Mouse (Mus musculus) intestine, embryonic 15.5 days (tissue): ENCODE results near the gene Marveld3. TPM values are rescaled to one million over a fixed set of nuclear protein-coding genes. Genes with fewer than 3 reads are reported as not detected.

Experiments
- ATAC-seq: fragments of 200-750 bp; cut with Nextera tagmentation; 2 replicates; pipeline ENCODE4 v1.8.0; 2017; ENCODE audit warnings: moderate TSS enrichment, moderate library complexity
- H3K27ac ChIP-seq: fragments of 300-500 bp; sonication (generic); 2 replicates; pipeline ENCODE4 v1.5.1; 2015; ENCODE audit warnings: mild to moderate bottlenecking, inconsistent platforms
- H3K27me3 ChIP-seq: fragments of 300-500 bp; sonication (generic); replicated peaks from 2 replicates; pipeline ENCODE4 v1.6.1; 2015; ENCODE audit warnings: inconsistent platforms
- H3K36me3 ChIP-seq: fragments of 300-500 bp; sonication (generic); 2 replicates; pipeline ENCODE4 v1.6.1; 2015; ENCODE audit warnings: inconsistent platforms
- H3K4me1 ChIP-seq: fragments of 300-500 bp; sonication (generic); replicated peaks from 2 replicates; pipeline ENCODE4 v1.6.1; 2015; ENCODE audit warnings: inconsistent platforms
- H3K4me2 ChIP-seq: fragments of 300-500 bp; sonication (generic); replicated peaks from 2 replicates; pipeline ENCODE4 v1.6.1; 2015; ENCODE audit warnings: mild to moderate bottlenecking, inconsistent platforms
- H3K4me3 ChIP-seq: fragments of 300-500 bp; sonication (generic); replicated peaks from 2 replicates; pipeline ENCODE4 v1.5.1; 2015; ENCODE audit warnings: inconsistent platforms
- H3K9ac ChIP-seq: fragments of 300-500 bp; sonication (generic); 2 replicates; pipeline ENCODE4 v1.6.1; 2015; ENCODE audit warnings: inconsistent platforms
- H3K9me3 ChIP-seq: fragments of 300-500 bp; sonication (generic); 2 replicates; pipeline ENCODE4 v1.6.1; 2016; ENCODE audit warnings: inconsistent platforms
- WGBS: fragments of 180-500 bp; shearing (Covaris S2); methylation state at CpG from one replicate; pipeline ENCODE4 v1.1.7; 2015; 5-methylcytosine and 5-hydroxymethylcytosine counted together
- polyA plus RNA-seq: library from polyadenylated mRNA; unstranded; fragments of >200 nt; fragmentation: Nextera tagmentation; extraction: Ambion mirVana; gene quantifications from 2 replicates; pipeline ENCODE4 v1.2.1, GENCODE M21; 2015

The Marveld3 gene
- polyA plus RNA-seq, 1 experiment from 2014 or later: 12.8 TPM

DNA sequence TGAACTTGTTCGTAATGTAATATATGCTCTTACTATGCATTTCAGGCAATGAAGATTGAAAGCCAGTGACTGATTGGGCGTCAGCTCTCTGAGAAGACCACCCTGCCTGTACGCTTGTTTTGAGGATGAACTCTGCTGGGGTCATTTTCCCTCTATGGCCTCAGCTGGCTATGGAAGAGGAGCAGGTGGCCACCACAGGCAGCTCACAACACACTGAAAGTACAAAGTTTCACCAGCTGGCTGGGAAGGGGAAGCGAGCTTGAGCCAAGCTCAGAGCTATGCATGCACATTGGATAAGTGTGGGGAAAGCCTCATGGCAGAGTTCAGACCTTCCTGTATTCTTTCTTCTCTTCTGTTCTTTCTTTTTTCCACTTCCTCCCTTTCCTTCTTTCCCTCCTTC lies 2.9 kb downstream of the Marveld3 start:
- H3K4me3 ChIP-seq: no peak overlapping the region
- H3K9me3 ChIP-seq: no peaks in the 10 kb centered on the region
- 83% methylated on average over 4 of the region's 4 CpGs for WGBS
- H3K9ac ChIP-seq: no peak overlapping the region
- H3K36me3 ChIP-seq: no peaks in the 10 kb centered on the region
- no peak overlapping the region for H3K4me2 ChIP-seq
- H3K27ac ChIP-seq: no peak overlapping the region
- ATAC-seq: no peak
- peaks cover 20% of the 10 kb centered on the region for H3K4me1 ChIP-seq
- peaks cover 18% of the 10 kb centered on the region for H3K27me3 ChIP-seq

DNA sequence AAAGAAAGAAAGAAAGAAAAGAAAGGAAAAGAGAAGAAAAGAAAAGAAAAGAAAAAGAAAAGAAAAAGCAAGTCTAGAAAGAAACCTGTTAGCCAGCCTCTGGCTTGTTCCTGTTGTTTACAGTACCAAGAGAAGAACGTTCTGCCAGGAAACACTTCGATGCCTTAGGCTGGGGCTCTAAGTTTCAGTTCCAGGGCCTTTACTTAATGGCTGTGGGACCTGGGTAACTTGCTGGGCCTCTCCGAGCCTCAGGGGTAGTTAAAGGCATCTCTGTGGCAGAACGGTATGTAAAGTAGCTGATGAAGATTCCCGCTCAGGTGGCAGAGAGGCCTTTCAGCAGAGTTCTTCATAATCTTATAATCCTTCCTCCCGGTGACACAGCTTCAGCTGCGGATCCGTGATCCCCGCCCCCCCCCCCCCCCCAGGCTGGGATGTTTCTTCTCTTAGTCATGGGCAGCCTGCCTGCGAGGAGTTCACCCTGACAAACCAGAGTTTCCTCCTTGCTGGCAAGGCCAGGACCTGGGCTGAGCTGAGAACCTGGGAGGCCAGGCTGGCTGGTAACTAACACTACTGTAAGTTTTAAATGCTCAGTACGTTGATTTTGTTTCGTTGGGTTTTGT lies 3.9 kb downstream of the Marveld3 start:
- Histone ChIP-seq H3K27ac (peak overlapping the region; percentile 57; the same call in 1 of the 2 replicates), H3K36me3 (no peaks in the 10 kb centered on the region), H3K4me3 (no peak overlapping the region), H3K4me2 (no peak overlapping the region), H3K27me3 (peaks cover 15% of the 10 kb centered on the region), H3K4me1 (peaks cover 18% of the 10 kb centered on the region), H3K9ac (no peak overlapping the region), H3K9me3 (no peaks in the 10 kb centered on the region)
- WGBS: 32% methylated on average over 12 of the region's 12 CpGs
- ATAC-seq: no peak

DNA sequence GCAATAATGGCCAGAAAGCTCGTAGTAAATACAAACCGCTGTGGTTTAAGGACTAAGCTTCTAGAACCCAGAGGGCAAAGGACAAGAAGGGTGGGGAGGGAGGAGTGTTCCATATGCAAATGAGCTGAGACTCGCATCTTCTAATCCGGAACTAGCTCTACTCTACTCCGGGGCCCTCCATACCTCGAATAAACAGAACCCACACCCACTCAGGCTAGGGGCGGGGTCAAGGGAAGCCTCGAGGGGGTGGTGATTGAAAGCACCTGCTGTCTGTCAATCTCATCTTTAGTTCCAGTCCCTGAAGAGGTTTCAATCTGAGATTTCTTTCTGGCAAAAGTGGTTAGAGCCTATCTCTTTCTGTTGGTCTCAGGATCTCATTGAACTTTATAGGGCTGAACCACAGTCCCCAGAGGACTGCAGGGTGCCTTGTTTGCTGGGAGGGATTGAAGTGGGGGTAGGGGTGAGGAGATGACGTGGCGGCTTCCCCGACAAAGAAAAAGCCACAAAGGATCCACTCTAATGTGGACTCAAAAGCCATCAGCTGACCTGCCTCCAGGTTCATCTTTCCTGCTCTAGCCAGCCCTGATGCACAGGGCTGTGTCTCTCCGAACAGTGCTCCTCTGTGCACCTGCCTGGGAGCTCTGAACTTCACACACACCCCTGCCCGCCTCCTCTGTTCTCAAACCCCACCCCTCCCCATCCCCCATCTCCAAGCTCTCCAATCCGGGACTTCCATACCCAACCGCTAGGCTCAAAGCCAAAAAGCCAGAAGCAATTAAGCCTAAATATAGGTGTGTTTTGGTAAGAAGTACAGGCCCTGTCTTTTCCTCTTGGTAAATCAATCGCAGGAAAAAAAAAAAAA lies 4.6 kb downstream of the Marveld3 start:
- peaks cover 12% of the 10 kb centered on the region for H3K27me3 ChIP-seq
- no peak overlapping the region for H3K9ac ChIP-seq
- no peaks in the 10 kb centered on the region for H3K36me3 ChIP-seq
- no peak overlapping the region for H3K4me3 ChIP-seq
- H3K4me2 ChIP-seq: peak overlapping the region; percentile 38; the same call in 1 of the 2 replicates
- ATAC-seq: peak; percentile 85
- H3K4me1 ChIP-seq: peaks cover 15% of the 10 kb centered on the region
- H3K27ac ChIP-seq: peak overlapping the region; percentile 48; the same call in 1 of the 2 replicates
- WGBS: 7% methylated on average over 16 of the region's 16 CpGs
- no peaks in the 10 kb centered on the region for H3K9me3 ChIP-seq

DNA sequence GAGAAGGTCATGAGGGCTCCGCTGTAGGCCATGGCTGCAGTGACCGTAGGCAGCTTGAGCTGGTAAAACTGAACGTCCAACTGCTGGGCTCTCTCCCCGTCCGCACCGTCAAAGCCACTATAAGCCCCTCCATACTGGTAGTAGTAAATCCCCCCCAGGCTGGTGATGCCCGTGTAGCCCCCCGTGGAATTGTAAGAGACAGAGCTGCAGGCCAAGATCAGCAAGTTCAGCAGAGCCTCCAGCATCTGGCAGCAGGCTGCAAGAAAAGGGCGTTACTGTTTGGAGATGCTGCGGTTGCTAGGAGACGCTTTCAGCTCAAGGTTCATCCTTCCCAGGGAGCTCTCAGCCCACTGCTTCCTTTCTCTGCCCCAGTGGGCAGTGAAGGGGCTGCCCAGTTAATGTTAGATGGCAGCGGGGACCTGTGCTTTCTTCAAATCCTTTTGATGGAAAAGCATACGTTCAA lies 7.5 kb downstream of the Marveld3 start:
- H3K4me2 ChIP-seq: no peak overlapping the region

DNA sequence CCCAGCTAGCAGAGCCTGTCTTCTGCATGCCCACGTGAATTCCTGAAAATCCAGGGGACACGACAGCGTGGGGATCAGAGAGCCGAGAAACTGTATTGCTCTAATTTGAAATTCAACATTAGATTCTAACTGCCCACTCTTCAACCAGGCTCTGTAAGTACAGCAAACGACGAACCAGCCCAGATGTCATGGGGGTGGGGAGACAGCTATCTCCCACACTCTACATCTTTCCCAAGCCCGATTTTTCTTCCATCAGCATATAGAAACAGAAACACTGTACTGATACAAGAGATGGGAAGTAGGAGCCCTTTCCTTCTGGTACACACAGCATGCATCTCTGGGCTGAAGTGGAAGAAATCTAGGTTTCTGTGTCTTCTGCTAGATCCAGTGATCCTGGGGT lies 9.8 kb downstream of the Marveld3 start:
- H3K9ac ChIP-seq: no peak overlapping the region
- no peak for ATAC-seq
- H3K4me2 ChIP-seq: no peak overlapping the region
- no peak overlapping the region for H3K27ac ChIP-seq
- WGBS: 68% methylated on average over 7 of the region's 7 CpGs
- H3K36me3 ChIP-seq: no peaks in the 10 kb centered on the region
- peaks cover 9% of the 10 kb centered on the region; the same call in 1 of the 2 replicates for H3K27me3 ChIP-seq
- H3K4me3 ChIP-seq: no peak overlapping the region
- no peaks in the 10 kb centered on the region for H3K9me3 ChIP-seq
- H3K4me1 ChIP-seq: peaks cover 10% of the 10 kb centered on the region

More for the DNA sequence above, 7.5 kb downstream of the Marveld3 start:
- no peaks in the 10 kb centered on the region for H3K36me3 ChIP-seq
- H3K9me3 ChIP-seq: no peaks in the 10 kb centered on the region
- no peak for ATAC-seq
- H3K9ac ChIP-seq: no peak overlapping the region
- H3K27me3 ChIP-seq: no peaks in the 10 kb centered on the region
- H3K4me3 ChIP-seq: no peak overlapping the region
- peaks cover 8% of the 10 kb centered on the region for H3K4me1 ChIP-seq
- no peak overlapping the region for H3K27ac ChIP-seq
- WGBS: 56% methylated on average over 13 of the region's 13 CpGs

DNA sequence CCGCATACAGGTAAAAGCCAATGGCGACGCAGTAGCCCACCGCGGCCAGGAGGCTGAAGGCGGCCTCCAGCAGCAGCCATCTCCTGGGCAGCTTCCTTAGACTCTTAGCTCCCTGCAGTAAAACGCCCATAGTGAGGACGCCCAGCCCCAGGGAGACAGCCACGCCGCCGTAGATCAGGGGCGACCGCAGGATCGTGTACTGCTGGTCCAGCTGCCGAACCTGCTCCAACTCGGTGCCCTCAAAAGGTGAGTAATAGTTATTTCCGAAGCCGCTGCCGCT lies 13.8 kb downstream of the Marveld3 start:
- WGBS: 5% methylated on average over 19 of the region's 19 CpGs

DNA sequence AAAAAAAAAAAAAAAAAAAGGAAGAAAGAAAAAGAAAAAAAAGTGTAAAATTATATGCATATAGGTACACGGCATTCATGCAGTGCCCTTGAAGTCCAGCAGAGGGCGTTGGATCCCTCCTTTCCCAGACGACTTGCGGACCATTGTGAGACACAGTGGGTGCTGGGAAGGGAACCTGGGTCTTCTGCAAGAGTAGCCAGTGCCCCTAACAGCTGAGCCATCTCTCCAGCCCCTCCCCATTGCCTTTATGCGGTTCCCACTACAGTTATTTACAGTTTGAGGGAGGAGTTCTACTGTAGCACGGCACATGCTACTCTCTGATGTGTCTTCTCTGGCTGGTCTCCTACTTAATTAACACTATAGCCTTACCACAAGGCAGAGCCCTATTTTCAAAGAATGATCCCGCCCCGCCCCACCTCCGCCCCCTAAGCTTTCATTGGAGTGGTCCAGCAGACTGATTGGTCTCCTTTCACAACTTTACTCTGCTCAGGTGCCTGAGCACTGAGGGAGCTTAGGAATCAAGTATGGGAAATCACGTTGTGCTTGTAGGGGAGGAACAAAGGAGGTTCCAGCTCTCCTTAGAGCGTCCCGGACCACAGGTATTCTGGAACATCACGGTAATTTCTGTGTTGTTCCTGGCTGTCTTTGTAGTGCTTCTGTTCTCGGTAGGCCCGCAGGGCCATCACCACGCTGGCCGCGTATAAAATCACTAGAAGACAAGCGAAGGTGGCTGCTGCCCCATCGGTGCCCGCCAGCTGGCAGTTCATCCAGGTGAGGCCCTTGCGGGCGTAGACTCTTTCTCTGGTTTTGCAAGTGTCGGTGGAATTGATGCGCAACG lies 14.3 kb downstream of the Marveld3 start:
- Histone ChIP-seq H3K27me3 (peaks cover 9% of the 10 kb centered on the region; the same call in 1 of the 2 replicates), H3K4me3 (peak overlapping the region; percentile 19), H3K9me3 (no peaks in the 10 kb centered on the region), H3K36me3 (no peaks in the 10 kb centered on the region), H3K4me1 (peaks cover 13% of the 10 kb centered on the region), H3K4me2 (peak overlapping the region; percentile 53), H3K9ac (no peak overlapping the region), H3K27ac (no peak overlapping the region)
- ATAC-seq: no peak
- WGBS: 4% methylated on average over 26 of the region's 26 CpGs

More for the DNA sequence above, 13.8 kb downstream of the Marveld3 start:
- Histone ChIP-seq H3K4me2 (peak overlapping the region; percentile 53), H3K27ac (no peak overlapping the region), H3K9me3 (no peaks in the 10 kb centered on the region), H3K9ac (no peak overlapping the region), H3K4me3 (peak overlapping the region; percentile 19), H3K27me3 (peaks cover 9% of the 10 kb centered on the region; the same call in 1 of the 2 replicates), H3K4me1 (peaks cover 13% of the 10 kb centered on the region), H3K36me3 (no peaks in the 10 kb centered on the region)
- no peak for ATAC-seq

DNA sequence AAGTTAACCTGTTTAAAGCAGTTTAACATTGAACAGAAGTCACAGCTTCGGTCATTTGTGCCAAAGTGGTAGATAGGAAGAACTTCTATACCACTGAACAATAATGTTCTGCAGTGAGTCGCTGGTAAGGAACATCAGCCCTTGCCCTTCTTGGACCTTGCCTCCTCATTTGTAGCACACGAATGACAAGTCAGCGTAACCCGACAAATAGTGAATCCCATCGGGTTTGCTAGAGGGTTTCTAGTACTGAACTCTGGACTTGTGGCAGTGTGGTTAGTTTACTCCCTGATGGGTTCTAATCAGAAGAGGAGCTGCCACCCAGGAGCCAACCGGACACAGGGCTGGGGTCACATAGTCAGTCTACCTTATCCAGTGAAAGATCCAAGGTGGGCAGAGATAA lies 15.7 kb downstream of the Marveld3 start:
- peaks cover 13% of the 10 kb centered on the region for H3K4me1 ChIP-seq
- no peaks in the 10 kb centered on the region for H3K36me3 ChIP-seq
- 87% methylated on average over 7 of the region's 7 CpGs for WGBS
- no peak overlapping the region for H3K9ac ChIP-seq
- H3K27ac ChIP-seq: no peak overlapping the region
- H3K4me3 ChIP-seq: no peak overlapping the region
- no peak overlapping the region for H3K4me2 ChIP-seq
- peaks cover 9% of the 10 kb centered on the region; the same call in 1 of the 2 replicates for H3K27me3 ChIP-seq
- no peak for ATAC-seq
- no peaks in the 10 kb centered on the region for H3K9me3 ChIP-seq

DNA sequence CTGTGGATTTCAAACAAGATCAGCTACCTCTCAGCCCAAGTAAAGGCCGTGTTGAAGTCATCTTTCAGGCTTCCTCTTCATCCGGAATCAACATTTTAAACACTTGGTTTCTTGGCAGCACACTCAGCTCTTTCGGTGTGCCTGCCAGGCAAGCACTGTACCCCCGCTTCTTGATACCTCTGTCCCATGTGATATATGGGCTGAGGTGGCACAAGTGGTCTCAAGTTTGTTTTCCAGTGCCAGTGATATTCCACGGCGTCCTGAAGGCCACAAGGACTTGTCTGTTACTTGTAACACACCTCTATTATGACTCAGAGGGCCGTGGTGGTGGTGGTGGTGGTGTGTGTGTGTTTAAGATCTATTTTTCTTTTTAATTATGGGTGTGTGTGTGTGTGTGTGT lies 16.3 kb downstream of the Marveld3 start:
- Histone ChIP-seq H3K36me3 (no peaks in the 10 kb centered on the region), H3K4me1 (peaks cover 13% of the 10 kb centered on the region), H3K9ac (no peak overlapping the region), H3K27me3 (peaks cover 9% of the 10 kb centered on the region; the same call in 1 of the 2 replicates), H3K9me3 (no peaks in the 10 kb centered on the region), H3K4me2 (no peak overlapping the region), H3K27ac (no peak overlapping the region), H3K4me3 (no peak overlapping the region)
- ATAC-seq: no peak; the same call in 1 of the 2 replicates
- 72% methylated on average over 7 of the region's 7 CpGs for WGBS

DNA sequence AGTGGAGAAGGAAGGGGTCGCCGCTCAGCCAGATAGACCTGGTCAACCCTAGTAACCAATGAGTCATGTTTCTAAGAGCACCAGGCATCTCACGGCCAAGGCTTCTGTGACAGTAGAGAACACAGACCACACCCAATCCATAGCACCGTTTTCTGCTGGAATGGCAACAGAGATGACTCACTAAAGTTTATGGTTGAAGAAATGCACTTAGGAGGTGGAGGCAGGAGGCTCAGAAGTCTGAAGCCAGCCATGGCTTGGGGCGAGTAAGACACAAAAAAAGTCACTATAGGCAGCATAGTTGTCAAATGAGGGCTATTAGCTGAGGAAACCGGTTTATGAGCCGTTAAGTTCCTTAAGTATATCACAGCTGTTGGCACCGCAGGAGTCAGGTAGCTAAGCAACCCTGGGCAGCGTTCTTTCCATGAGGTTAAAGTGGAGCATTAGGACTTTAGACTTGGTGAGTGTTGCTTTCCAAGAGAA lies 16.8 kb downstream of the Marveld3 start:
- Histone ChIP-seq H3K27me3 (peaks cover 9% of the 10 kb centered on the region; the same call in 1 of the 2 replicates), H3K27ac (no peak overlapping the region), H3K4me2 (no peak overlapping the region), H3K36me3 (peaks cover 1% of the 10 kb centered on the region), H3K4me1 (peaks cover 13% of the 10 kb centered on the region), H3K4me3 (no peak overlapping the region), H3K9ac (no peak overlapping the region), H3K9me3 (no peaks in the 10 kb centered on the region)
- peak; percentile 59 for ATAC-seq
- 40% methylated on average over 9 of the region's 9 CpGs for WGBS

DNA sequence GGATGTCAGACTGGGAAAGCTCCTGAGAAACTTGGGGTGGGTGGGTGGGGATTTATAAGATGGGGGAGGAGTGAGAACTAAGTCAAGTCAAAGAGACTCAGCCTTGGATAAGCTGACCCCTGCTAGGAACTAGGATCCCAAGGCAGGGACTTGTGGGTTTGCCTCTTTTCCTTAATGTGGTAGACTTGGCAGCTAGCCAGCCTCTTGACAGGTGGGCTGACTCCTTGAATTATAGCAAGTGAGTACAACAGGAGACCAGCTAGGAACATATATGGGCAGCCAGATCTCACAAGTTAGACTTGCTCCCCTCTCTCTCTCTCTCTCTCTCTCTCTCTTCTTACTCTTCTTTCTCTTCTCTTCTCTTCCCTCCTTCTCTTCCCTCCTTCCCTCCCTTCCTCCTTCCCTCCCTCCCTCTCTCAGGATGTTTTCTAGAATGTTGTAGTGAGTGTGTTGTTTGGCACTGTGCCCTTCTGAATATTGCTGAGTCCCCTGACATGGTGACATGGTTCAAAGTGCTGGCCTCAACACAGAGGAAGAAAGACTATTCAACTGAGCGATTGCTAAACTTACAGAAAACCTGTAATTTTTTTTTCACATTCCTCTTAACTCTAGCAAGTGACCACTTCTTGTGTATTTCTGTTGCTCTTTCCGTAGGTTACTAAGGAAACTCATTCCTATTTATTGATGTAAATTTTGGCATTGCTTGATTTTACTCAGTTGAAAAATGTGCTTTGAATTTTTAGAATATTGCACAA lies 20.2 kb downstream of the Marveld3 start:
- no peak for ATAC-seq
- peaks cover 15% of the 10 kb centered on the region for H3K36me3 ChIP-seq
- H3K9me3 ChIP-seq: no peaks in the 10 kb centered on the region
- no peak overlapping the region for H3K4me3 ChIP-seq
- H3K4me2 ChIP-seq: no peak overlapping the region
- 83% methylated on average over 2 of the region's 2 CpGs for WGBS
- H3K27me3 ChIP-seq: no peaks in the 10 kb centered on the region
- H3K27ac ChIP-seq: no peak overlapping the region
- H3K4me1 ChIP-seq: peaks cover 4% of the 10 kb centered on the region; the same call in 1 of the 2 replicates
- no peak overlapping the region for H3K9ac ChIP-seq
